Mouse (Mus musculus): ENCODE data around the gene Gpm6a.
A peak's percentile ranks its signal among the peaks of the same experiment; 100 is the strongest.

Gene Gpm6a

GRCm38 (mm10) chr8:54954741-54955455, at the start of gene Gpm6a:
Gene Gpm6a (plus strand): TSS chr8:54954843.
- DNase-seq = peak; percentile 75

- DNase-seq = no peak
Measured at GRCm38 (mm10) chr8:54912891-54913290, 41.8 kb upstream of the Gpm6a start.

DNA sequence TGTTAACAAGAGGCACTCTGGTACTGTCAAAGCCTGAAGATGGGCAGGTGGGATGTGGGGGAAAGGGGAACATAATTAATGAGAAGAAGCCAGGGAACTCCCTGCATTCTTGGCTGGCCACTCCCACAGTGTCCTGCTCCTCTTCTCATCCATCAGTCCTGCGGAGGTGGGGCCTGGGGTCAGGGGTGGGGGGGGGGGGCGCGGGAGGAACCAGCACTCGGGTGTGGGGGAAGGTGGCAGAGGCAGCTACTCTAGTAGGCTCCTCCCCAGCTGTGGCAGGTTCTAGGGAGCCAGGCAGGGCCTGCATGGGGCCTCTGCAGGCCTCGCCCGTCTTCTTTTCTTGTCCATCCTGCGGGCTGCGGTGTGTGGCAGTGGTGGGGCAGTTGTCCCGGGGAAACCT, 36.9 kb upstream of the Gpm6a start:
- no peak for DNase-seq

- DNase-seq = peak; percentile 3
Measured at GRCm38 (mm10) chr8:54922160-54922855, 32.3 kb upstream of the Gpm6a start.

GRCm38 (mm10) chr8:54924936-54925335, 29.7 kb upstream of the Gpm6a start:
- no peak for DNase-seq

- no peak for DNase-seq
Measured at GRCm38 (mm10) chr8:54932306-54932705, 22.3 kb upstream of the Gpm6a start.

- DNase-seq = no peak
Measured at GRCm38 (mm10) chr8:54953351-54953750, 1.3 kb upstream of the Gpm6a start.

- peak; percentile 44 for DNase-seq
Measured at GRCm38 (mm10) chr8:54954030-54954429, 613 bp upstream of the Gpm6a start.

- DNase-seq = no peak
Measured at GRCm38 (mm10) chr8:54955456-54955800, 785 bp downstream of the Gpm6a start.

DNA sequence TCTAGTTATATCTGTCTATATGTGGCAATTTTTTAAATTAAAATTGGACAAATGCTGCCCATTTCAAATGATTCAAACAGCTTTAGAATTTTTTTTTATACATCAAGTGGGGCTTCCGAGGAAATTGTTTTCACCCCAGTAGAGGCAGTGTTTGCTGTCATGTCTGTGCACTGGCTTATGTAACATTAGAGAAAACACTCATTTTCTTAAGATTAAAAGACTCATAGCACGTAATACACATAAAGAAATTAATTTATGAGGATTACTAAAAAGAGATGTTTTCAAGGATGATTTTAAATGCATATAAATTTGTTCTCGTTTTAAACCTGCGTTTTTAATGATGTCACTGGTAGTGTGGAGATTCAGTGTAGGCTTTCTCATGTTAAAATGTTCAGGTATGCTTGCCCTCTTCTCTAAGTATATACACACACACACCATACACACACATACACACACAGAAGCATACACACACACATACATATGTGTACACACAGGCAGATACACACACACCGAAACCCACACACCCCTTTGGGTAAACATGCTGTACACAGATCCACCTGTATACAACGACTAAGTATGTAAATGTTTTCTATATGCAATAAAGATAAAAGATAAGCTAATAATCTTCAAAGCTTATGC, 1.4 kb downstream of the Gpm6a start:
- DNase-seq = peak; percentile 37

DNA sequence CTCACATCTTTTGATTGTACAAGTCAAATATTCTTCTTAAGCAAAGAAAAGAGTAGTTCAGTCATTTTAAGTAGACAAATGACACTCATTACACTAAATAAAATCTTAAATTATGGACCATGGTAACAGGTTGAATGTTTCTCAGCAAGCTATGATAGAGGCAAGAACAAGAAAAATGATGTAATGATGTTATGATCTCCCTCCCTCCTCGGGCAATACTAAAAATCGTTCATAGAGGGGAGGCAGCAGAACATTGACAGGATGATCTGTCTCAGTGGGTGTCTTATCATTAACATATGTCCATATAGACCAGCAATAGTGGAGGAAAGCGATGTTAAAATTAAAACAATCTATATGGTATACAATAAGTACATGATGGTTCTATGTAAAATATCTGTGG, 2.1 kb downstream of the Gpm6a start:
- peak; percentile 46 for DNase-seq

GRCm38 (mm10) chr8:54957506-54957905, 2.9 kb downstream of the Gpm6a start:
- DNase-seq = no peak

DNA sequence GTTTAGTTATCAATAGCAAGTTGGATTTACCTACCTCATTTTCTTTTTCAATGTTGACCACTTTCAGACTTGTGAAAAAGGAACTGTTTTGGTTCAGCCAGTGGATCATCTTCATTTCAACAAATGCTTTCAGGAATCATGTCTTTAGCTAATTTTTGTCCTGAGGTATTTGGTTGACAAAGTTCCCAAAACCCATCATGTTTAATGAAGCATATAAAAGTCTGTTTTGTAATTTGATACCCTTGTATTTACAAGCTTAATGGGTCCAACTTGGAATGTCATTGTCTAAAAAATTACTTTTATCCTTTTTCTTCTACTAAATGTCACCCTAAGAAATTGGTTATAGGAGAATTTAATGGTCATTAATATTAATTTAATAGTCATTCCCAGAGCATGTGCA, 6.9 kb downstream of the Gpm6a start:
- DNase-seq = no peak

DNA sequence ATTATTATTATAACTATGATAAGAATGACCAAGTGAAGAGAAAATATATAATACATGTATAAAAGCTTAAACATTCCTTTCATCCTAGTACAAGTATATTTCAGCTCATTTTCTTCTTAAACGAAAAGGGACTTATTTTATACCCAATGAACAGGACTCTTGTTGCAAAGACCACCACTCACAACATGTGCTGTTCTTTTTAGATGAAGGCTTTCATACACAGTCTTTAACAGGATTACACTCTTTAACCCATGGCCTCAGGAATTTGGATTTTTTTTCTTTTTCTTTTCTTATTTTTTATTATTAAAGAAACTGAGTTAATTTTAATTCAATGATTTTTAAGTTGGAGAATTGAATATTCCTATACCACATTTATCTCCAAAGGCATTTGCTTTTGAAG, 20.4 kb downstream of the Gpm6a start:
- DNase-seq = no peak

DNA sequence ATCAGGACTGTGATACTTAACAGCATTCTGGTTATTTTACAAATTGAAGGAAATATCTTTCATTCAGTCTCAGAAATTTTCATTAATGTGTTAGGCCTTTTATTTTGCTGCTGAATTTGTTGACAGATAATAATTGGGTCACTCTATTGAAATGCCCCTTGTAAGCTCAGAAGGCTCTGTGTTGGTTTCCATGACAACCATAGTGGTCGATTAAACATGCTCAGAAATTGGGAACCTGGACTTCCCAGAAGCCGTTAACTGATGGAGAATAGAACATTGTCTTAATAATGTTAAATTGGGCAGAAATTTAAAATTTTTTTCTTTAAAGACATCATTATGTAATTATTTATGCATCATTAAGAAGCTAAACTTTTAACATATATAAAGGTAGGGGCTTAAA, 20.9 kb downstream of the Gpm6a start:
- DNase-seq = no peak

GRCm38 (mm10) chr8:54975927-54976326, 21.3 kb downstream of the Gpm6a start:
- DNase-seq = peak; percentile 63

DNA sequence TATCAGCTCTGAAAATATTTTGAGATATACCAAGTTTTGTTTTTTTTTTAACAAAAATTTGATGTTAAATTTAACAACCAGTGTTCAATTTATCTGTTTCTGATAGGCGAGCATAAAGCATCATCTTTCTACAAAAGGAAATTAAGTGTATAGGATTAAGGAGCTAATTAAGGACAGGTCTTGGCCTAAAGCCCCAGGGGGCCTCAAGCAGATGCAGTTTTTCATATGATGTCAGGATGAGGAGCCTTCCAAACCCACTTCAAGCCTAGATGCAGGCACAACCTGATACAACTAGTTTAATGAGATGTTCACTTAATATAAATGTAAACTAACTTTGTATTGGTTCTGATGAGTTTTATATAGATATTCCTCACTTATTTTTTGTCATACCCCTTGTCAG, 22.0 kb downstream of the Gpm6a start:
- DNase-seq = no peak

GRCm38 (mm10) chr8:54986791-54987190, 32.1 kb downstream of the Gpm6a start:
- no peak for DNase-seq

DNA sequence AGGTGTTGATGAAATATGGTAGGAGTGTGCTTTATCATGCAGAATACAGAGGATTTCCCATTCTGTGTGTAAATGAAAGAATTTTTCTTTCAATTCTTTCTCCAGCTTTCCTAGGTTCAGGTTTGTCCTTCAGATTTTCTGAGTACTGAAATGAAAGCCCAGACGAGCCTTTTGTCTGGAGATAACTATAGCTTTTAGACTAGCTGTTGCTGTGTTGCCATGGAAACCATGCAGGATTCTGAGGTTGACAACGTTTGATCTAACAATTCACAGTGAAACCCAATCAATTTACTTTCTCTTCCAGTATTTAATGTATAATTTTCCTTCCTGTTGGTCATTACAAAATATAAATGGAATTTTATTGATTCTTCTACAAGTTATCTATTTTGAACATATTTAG, 34.5 kb downstream of the Gpm6a start:
- DNase-seq = no peak

DNA sequence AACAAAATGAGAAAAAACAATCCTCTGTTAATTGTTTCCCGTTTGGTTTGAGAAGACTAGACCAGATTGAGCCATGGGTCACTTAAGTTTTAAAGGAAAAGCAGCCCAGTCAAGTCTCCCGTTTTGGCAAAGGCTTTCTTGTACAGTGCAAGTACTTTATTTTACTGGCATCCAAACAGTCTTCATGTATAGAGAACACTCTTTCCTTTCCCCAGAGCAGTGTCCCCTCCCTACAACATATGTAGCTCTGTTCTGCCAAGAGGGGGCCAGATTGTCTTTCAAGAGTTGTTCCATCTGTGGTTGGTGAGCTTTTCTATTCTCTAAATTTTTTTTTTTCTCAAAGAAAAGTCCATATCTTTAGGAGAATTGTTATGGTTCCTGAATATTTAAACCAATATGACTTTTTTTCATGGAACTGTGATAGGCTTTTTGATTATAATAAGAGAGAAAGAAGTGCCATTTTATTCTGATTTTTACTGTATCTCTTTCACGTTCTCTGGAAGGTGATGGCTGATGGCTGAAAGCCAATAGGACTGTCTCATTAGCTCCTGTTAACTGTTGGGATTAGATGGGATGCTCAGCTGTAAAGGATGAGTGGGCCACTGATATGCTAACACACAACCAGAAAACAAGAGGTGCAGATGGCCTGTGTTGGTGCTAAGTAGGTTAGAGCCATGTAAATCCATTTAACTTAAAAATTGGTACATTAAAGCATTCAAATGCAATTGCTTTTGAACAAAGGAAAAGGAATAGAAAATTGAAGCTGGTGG, 37.4 kb downstream of the Gpm6a start:
- peak; percentile 51 for DNase-seq

GRCm38 (mm10) chr8:54995662-54996061, 41.0 kb downstream of the Gpm6a start:
- DNase-seq = no peak

DNA sequence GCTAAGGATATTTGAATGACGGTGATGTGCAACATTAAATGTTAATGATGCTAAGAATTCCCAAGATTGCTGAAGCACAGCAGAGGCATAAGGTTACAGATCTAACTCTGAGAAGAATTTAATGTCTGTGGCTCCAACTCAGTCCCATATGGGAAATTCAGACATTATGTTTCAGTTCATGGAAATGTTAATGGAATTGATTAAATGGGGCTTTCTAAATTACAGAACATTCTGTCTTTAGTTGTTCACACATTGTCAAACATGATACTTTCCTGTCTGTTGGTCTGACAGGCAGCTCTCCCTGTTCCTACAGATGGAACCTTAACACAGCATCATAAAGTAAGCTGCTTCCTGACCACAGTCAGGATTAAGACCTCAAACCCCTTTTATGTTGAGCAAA, 47.8 kb downstream of the Gpm6a start:
- no peak for DNase-seq

DNA sequence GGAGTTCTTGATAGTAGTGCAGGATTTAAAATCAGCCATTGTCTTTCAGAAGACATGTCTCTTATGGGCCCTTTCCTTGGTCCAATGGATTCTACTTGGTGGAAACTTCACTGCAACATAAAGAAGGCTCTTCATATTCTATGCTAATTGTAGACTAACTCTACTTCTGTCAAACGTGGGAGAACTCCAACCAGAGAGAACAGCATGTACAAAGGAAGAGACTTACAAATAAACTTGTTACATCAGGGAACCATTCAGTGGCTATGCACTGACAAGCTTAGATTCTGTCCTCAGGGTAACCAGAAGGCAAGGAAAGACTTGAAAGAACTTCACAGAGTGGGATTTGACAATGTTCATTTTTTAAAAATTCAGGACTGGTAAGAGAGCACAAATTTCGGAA, 48.3 kb downstream of the Gpm6a start:
- no peak for DNase-seq

GRCm38 (mm10) chr8:55012228-55012627, 57.6 kb downstream of the Gpm6a start:
- DNase-seq = no peak

All from cerebellum, adult 8-10 months (tissue).